In the genomic region with DNA sequence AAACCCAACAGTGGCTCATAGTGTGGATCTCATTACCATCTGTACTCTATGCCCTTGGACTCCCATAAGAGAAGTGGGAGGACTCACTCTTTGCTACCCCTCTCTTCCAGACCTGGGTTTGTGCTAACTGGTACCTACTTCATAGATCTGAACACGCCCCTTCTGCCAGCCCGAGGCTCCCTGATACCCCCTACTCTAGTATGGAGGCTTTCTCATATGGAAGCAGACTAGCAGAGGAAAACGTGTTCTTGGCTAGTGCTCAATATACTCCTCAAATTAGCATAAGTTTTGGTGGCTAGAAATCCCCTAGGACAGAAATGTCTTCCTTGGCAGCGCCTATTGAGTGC, we compare ENCODE assay signal across 10 mouse cellular contexts. TPM values are rescaled to one million over a fixed set of nuclear protein-coding genes. Genes with fewer than 3 reads are reported as not detected.
DNase-seq lines count a peak whose midpoint lies in the region; ATAC-seq and TF ChIP-seq lines count a peak whose summit lies in the region.
"Had no signal": no experiment of that assay in that cellular context is flagged by ENCODE, and none has a peak within 500 bp of the region (broad histone marks: within the 10 kb centered on the region; RNA-seq: fewer than 3 reads in every experiment).

No protein-coding gene starts in this region.

- no peak overlapping the region for H3K4me3 ChIP-seq in heart, embryonic 12.5 days
- no peak overlapping the region for H3K4me3 ChIP-seq in heart, embryonic 10.5 days
- H3K4me3 ChIP-seq in lung, embryonic 16.5 days (ENCODE audit: low read length), result no peak overlapping the region
- no peak overlapping the region for H3K4me3 ChIP-seq in limb, embryonic 15.5 days
- no peak overlapping the region for H3K4me3 ChIP-seq in stomach, postnatal 0 days (ENCODE audit: low read depth, low read length)

- peak overlapping the region; percentile 50; the same call in 1 of the 2 replicates for H3K9ac ChIP-seq in heart, embryonic 12.5 days
- no peak overlapping the region for H3K9ac ChIP-seq in lung, embryonic 16.5 days (ENCODE audit: low read length)
- H3K9ac ChIP-seq in limb, embryonic 15.5 days, result no peak overlapping the region
- no peak overlapping the region for H3K9ac ChIP-seq in stomach, postnatal 0 days (ENCODE audit: low read length)

- no peak for TF ChIP-seq EP300 in stomach, postnatal 0 days (optimal IDR thresholded peaks at IDR 0.05)

- no peaks in the 10 kb centered on the region for H3K27me3 ChIP-seq in heart, embryonic 12.5 days (replicated peaks)
- no peaks in the 10 kb centered on the region for H3K27me3 ChIP-seq in heart, embryonic 10.5 days (ENCODE audit: insufficient read depth, poor library complexity, severe bottlenecking)
- no peaks in the 10 kb centered on the region for H3K27me3 ChIP-seq in lung, embryonic 16.5 days (ENCODE audit: control insufficient read depth, insufficient read depth, low read depth, low read length)
- no peaks in the 10 kb centered on the region for H3K27me3 ChIP-seq in limb, embryonic 15.5 days
- H3K27me3 ChIP-seq in stomach, postnatal 0 days (ENCODE audit: control insufficient read depth, insufficient read depth, low read length), result no peaks in the 10 kb centered on the region

- H3K4me1 ChIP-seq in heart, embryonic 12.5 days (replicated peaks), result peaks cover 32% of the 10 kb centered on the region
- peaks cover 19% of the 10 kb centered on the region for H3K4me1 ChIP-seq in heart, embryonic 10.5 days
- peaks cover 17% of the 10 kb centered on the region for H3K4me1 ChIP-seq in lung, embryonic 16.5 days (replicated peaks; ENCODE audit: control insufficient read depth, insufficient read depth, low read length)
- peaks cover 19% of the 10 kb centered on the region for H3K4me1 ChIP-seq in limb, embryonic 15.5 days
- H3K4me1 ChIP-seq in stomach, postnatal 0 days (replicated peaks; ENCODE audit: control insufficient read depth, insufficient read depth), result 0 out of 2 replicates have a peak, but pooled peaks cover 9% of the 10 kb centered on the region

- no peaks in the 10 kb centered on the region for H3K36me3 ChIP-seq in heart, embryonic 12.5 days
- H3K36me3 ChIP-seq in heart, embryonic 10.5 days, result no peaks in the 10 kb centered on the region
- H3K36me3 ChIP-seq in lung, embryonic 16.5 days (ENCODE audit: control insufficient read depth, insufficient read depth, low read length), result no peaks in the 10 kb centered on the region
- H3K36me3 ChIP-seq in limb, embryonic 15.5 days, result no peaks in the 10 kb centered on the region
- H3K36me3 ChIP-seq in stomach, postnatal 0 days (ENCODE audit: control insufficient read depth, insufficient read depth, low read length), result no peaks in the 10 kb centered on the region

- no peaks in the 10 kb centered on the region for H3K9me3 ChIP-seq in heart, embryonic 12.5 days (replicated peaks)
- H3K9me3 ChIP-seq in heart, embryonic 10.5 days, result no peaks in the 10 kb centered on the region
- no peaks in the 10 kb centered on the region for H3K9me3 ChIP-seq in lung, embryonic 16.5 days (ENCODE audit: control insufficient read depth, low read length)
- no peaks in the 10 kb centered on the region for H3K9me3 ChIP-seq in limb, embryonic 15.5 days
- no peaks in the 10 kb centered on the region for H3K9me3 ChIP-seq in stomach, postnatal 0 days (ENCODE audit: control insufficient read depth, low read length)

- WGBS in heart, embryonic 12.5 days, result 63% methylated on average over 4 of the region's 4 CpGs
- WGBS in heart, embryonic 10.5 days, result 72% methylated on average over 4 of the region's 4 CpGs
- WGBS in lung, embryonic 16.5 days, result 39% methylated on average over 4 of the region's 4 CpGs
- 67% methylated on average over 4 of the region's 4 CpGs for WGBS in limb, embryonic 15.5 days
- WGBS in stomach, postnatal 0 days, result 34% methylated on average over 4 of the region's 4 CpGs

- no peak for TF ChIP-seq CTCF in stomach, postnatal 0 days (IDR thresholded peaks at IDR 0.05; ENCODE audit: low read depth)

- DNase-seq in heart, embryonic 10.5 days (ENCODE audit: low spot score), result no peak
- no peak for DNase-seq in lung, adult 18-20 months
- DNase-seq in stomach, postnatal 0 days (ENCODE audit: low spot score), result no peak
- DNase-seq in thymus, postnatal 10 days (ENCODE audit: low spot score in 2 of 2), result no peak
- DNase-seq: kidney, adult 8-10 months had no signal

- H3K27ac ChIP-seq in heart, embryonic 12.5 days (ENCODE audit: poor library complexity, severe bottlenecking), result peak overlapping the region; percentile 71
- H3K27ac ChIP-seq in heart, embryonic 10.5 days, result no peak overlapping the region
- H3K27ac ChIP-seq in lung, embryonic 16.5 days (ENCODE audit: low read length), result peak overlapping the region; percentile 36
- H3K27ac ChIP-seq in limb, embryonic 15.5 days, result peak overlapping the region; percentile 69
- 0 out of 2 replicates have a peak overlapping the region, but pooled peaks have one; percentile 36 for H3K27ac ChIP-seq in stomach, postnatal 0 days (replicated peaks)

- no peak for ATAC-seq in heart, embryonic 12.5 days (ENCODE audit: insufficient number of reproducible peaks, low FRiP score)
- 0 out of 2 replicates have a peak, but pooled peaks have one; percentile 5 for ATAC-seq in lung, embryonic 16.5 days (ENCODE audit: low read depth)
- ATAC-seq in limb, embryonic 15.5 days (ENCODE audit: insufficient number of reproducible peaks, low FRiP score, low TSS enrichment, low read depth), result no peak
- no peak for ATAC-seq in stomach, postnatal 0 days (ENCODE audit: low FRiP score, low TSS enrichment)
- no peak for ATAC-seq in cerebellum, adult (ENCODE audit: insufficient number of reproducible peaks, low FRiP score, low TSS enrichment)

- peak overlapping the region; percentile 47 for H3K4me2 ChIP-seq in heart, embryonic 12.5 days
- H3K4me2 ChIP-seq in lung, embryonic 16.5 days (ENCODE audit: low read depth, low read length), result no peak overlapping the region
- no peak overlapping the region for H3K4me2 ChIP-seq in limb, embryonic 15.5 days
- peak overlapping the region; percentile 34; the same call in 1 of the 2 replicates for H3K4me2 ChIP-seq in stomach, postnatal 0 days (replicated peaks; ENCODE audit: low read depth)

RNA-seq across cellular contexts. Expression of gene Ppp2ca, which starts 12.7 kb away (rescaled TPM):
- 80.9 and 82.0 TPM in 2 replicates for polyA plus RNA-seq in heart, embryonic 12.5 days (2016; fragmentation: Nextera tagmentation; extraction: Ambion mirVana)
- polyA plus RNA-seq in heart, embryonic 10.5 days (2016; fragmentation: Nextera tagmentation; extraction: Ambion mirVana), result 66.2 and 91.4 TPM in 2 replicates
- polyA plus RNA-seq in lung, embryonic 16.5 days (2015; fragmentation: Nextera tagmentation; extraction: Ambion mirVana), result 57.8 and 62.7 TPM in 2 replicates
- 64.4 and 73.9 TPM in 2 replicates for polyA plus RNA-seq in limb, embryonic 15.5 days (2015; fragmentation: Nextera tagmentation; extraction: Ambion mirVana)
- polyA plus RNA-seq in stomach, postnatal 0 days (2015; fragmentation: Nextera tagmentation; extraction: Ambion mirVana), result 63.8 and 66.5 TPM in 2 replicates

RNA-seq across cellular contexts. Expression of gene Olfr1373, which starts 59.5 kb away (rescaled TPM):
- not detected in 2 replicates for polyA plus RNA-seq in heart, embryonic 12.5 days (2016; fragmentation: Nextera tagmentation; extraction: Ambion mirVana)
- polyA plus RNA-seq in heart, embryonic 10.5 days (2016; fragmentation: Nextera tagmentation; extraction: Ambion mirVana), result not detected in 2 replicates
- polyA plus RNA-seq in lung, embryonic 16.5 days (2015; fragmentation: Nextera tagmentation; extraction: Ambion mirVana), result not detected in 2 replicates
- polyA plus RNA-seq in limb, embryonic 15.5 days (2015; fragmentation: Nextera tagmentation; extraction: Ambion mirVana), result not detected in 2 replicates
- polyA plus RNA-seq in stomach, postnatal 0 days (2015; fragmentation: Nextera tagmentation; extraction: Ambion mirVana), result not detected in 2 replicates
- polyA plus RNA-seq: liver, embryonic 16.5 days had no signal

Comparison
In these comparisons a context has a peak if more than half of its experiments do, and no peak if none do; other contexts are left out.
1. H3K4me2 ChIP-seq: peak in heart, embryonic 12.5 days (single experiment) and stomach, postnatal 0 days (single experiment); none in lung, embryonic 16.5 days (single experiment) and limb, embryonic 15.5 days (single experiment).